ENCODE assay signal across 8 mouse cellular contexts in genomic region chr14:124674536-124675141, GRCm38 (mm10). TPM values are rescaled to one million over a fixed set of nuclear protein-coding genes. Genes with fewer than 3 reads are reported as not detected.
A peak's percentile ranks its signal among the peaks of the same experiment; 100 is the strongest.
DNase-seq lines count a peak whose midpoint lies in the region; ATAC-seq and TF ChIP-seq lines count a peak whose summit lies in the region.

No protein-coding gene starts in this region.

- peak; percentile 2; the same call in 1 of the 2 replicates for ATAC-seq in hindbrain, postnatal 0 days
- ATAC-seq in neural tube, embryonic 14.5 days (ENCODE audit: low read depth) = no peak

- no peaks in the 10 kb centered on the region; the same call in 1 of the 2 replicates for H3K4me1 ChIP-seq in cortical plate, adult 2 months (ENCODE audit: control insufficient read depth, insufficient read depth, low read length)
- H3K4me1 ChIP-seq in hindbrain, postnatal 0 days (ENCODE audit: insufficient read depth, low read length) = 0 out of 2 replicates have a peak, but pooled peaks cover 2% of the 10 kb centered on the region
- H3K4me1 ChIP-seq in neural tube, embryonic 14.5 days (ENCODE audit: control insufficient read depth, insufficient read depth, low read length) = peaks cover 11% of the 10 kb centered on the region; the same call in 1 of the 2 replicates

- no peak for TF ChIP-seq POLR2A in cortical plate, adult 2 months (IDR thresholded peaks at IDR 0.05; ENCODE audit: extremely low read depth, insufficient read depth, low read length)

- no peak for TF ChIP-seq CTCF in cortical plate, adult 2 months (IDR thresholded peaks at IDR 0.05; ENCODE audit: extremely low read depth, insufficient read depth, low read length)
- no peak for TF ChIP-seq CTCF in hindbrain, postnatal 0 days (IDR thresholded peaks at IDR 0.05; ENCODE audit: low read depth)

- peak; percentile 34 to 51 for DNase-seq in left cerebral cortex, postnatal 36 days (ENCODE audit: low spot score in 2 of 2)
- DNase-seq in left cerebral cortex, postnatal 14 days (ENCODE audit: low spot score in 2 of 2) = no peak
- peak; percentile 23 for DNase-seq in hindbrain, postnatal 0 days (ENCODE audit: low spot score)
- no peak for DNase-seq in kidney, adult 8-10 months
- DNase-seq in layer of hippocampus, adult 8-10 months (ENCODE audit: low spot score in 2 of 2) = no peak
- DNase-seq in adrenal gland, adult (ENCODE audit: inconsistent age in 2 of 2, low spot score in 1 of 2) = no peak

- no peaks in the 10 kb centered on the region for H3K27me3 ChIP-seq in hindbrain, postnatal 0 days (ENCODE audit: insufficient read depth, low read length)
- no peaks in the 10 kb centered on the region for H3K27me3 ChIP-seq in neural tube, embryonic 14.5 days (ENCODE audit: control insufficient read depth, insufficient read depth, low read length)

- intact Hi-C loops in left cerebral cortex, postnatal 36 days (cut with DNase I) = loop anchor here (10.0 kb wide), 2 partner anchors 260 to 450 kb away; no protein-coding TSS in a partner anchor
- intact Hi-C loops in left cerebral cortex, postnatal 14 days (cut with DNase I) = loop anchor here (10.0 kb wide), 1 partner anchor 270 kb away; no protein-coding TSS in a partner anchor

- no peak overlapping the region; the same call in 1 of the 2 replicates for H3K27ac ChIP-seq in cortical plate, adult 2 months (ENCODE audit: insufficient read depth, low read length)
- H3K27ac ChIP-seq in hindbrain, postnatal 0 days = peak overlapping the region; percentile 75; the same call in 1 of the 2 replicates
- H3K27ac ChIP-seq in neural tube, embryonic 14.5 days (ENCODE audit: low read depth, low read length) = no peak overlapping the region

- H3K9ac ChIP-seq in hindbrain, postnatal 0 days (replicated peaks; ENCODE audit: low read length) = peak overlapping the region; percentile 69
- H3K9ac ChIP-seq in neural tube, embryonic 14.5 days (replicated peaks; ENCODE audit: low read depth, low read length) = peak overlapping the region; percentile 35

- H3K9me3 ChIP-seq in hindbrain, postnatal 0 days (ENCODE audit: low read length) = no peaks in the 10 kb centered on the region
- H3K9me3 ChIP-seq in neural tube, embryonic 14.5 days (ENCODE audit: control insufficient read depth, low read length) = no peaks in the 10 kb centered on the region

- peak overlapping the region; percentile 98 for H3K4me3 ChIP-seq in cortical plate, adult 2 months (ENCODE audit: insufficient read depth, low read length)
- H3K4me3 ChIP-seq in hindbrain, postnatal 0 days (ENCODE audit: low read length) = peak overlapping the region; percentile 69
- peak overlapping the region; percentile 57 for H3K4me3 ChIP-seq in neural tube, embryonic 14.5 days (ENCODE audit: low read depth, low read length)

- H3K36me3 ChIP-seq in hindbrain, postnatal 0 days (ENCODE audit: insufficient read depth, low read length) = no peaks in the 10 kb centered on the region
- H3K36me3 ChIP-seq in neural tube, embryonic 14.5 days (ENCODE audit: control insufficient read depth, insufficient read depth, low read length) = no peaks in the 10 kb centered on the region

- peak overlapping the region; percentile 76 for H3K4me2 ChIP-seq in hindbrain, postnatal 0 days (ENCODE audit: low read depth, low read length)
- peak overlapping the region; percentile 68 for H3K4me2 ChIP-seq in neural tube, embryonic 14.5 days (ENCODE audit: low read depth, low read length)

- WGBS in hindbrain, postnatal 0 days = 14% methylated on average over 8 of the region's 8 CpGs
- 17% methylated on average over 8 of the region's 8 CpGs for WGBS in neural tube, embryonic 14.5 days

RNA-seq across cellular contexts. Expression of gene Fgf14, which starts 2.3 kb away (rescaled TPM):
- 10 to 100 TPM; 53.0 to 57.3 TPM for total RNA-seq in left cerebral cortex, postnatal 36 days (2021)
- 10 to 100 TPM; 47.5 to 53.0 TPM for total RNA-seq in left cerebral cortex, postnatal 14 days (2021)
- 22.8 and 24.8 TPM in 2 replicates for polyA plus RNA-seq in cortical plate, adult 2 months (2012; rRNA removed)
- total RNA-seq in hindbrain, postnatal 0 days (2014; rRNA removed) = 33.5 and 41.0 TPM in 2 replicates
- polyA plus RNA-seq in hindbrain, postnatal 0 days (2015; fragmentation: Nextera tagmentation; extraction: Ambion mirVana) = 30.9 and 32.5 TPM in 2 replicates
- 36.3 and 38.1 TPM in 2 replicates for polyA plus RNA-seq in neural tube, embryonic 14.5 days (2014; fragmentation: Nextera tagmentation; extraction: Ambion mirVana)
- total RNA-seq in layer of hippocampus, adult 8-10 months (2022) = 10 to 100 TPM; 34.3 to 40.2 (median 36.7) TPM

Comparison
In these comparisons a context has a peak if more than half of its experiments do, and no peak if none do; other contexts are left out.
1. DNase-seq: peak in left cerebral cortex, postnatal 36 days (2 of 2) and hindbrain, postnatal 0 days (single experiment); none in left cerebral cortex, postnatal 14 days (0 of 2), kidney, adult 8-10 months (0 of 2), layer of hippocampus, adult 8-10 months (0 of 2) and adrenal gland, adult (0 of 2).
2. Peak in every context shown above with its lines, with median percentiles within 50 percentile points of each other: H3K4me3 ChIP-seq.